Mouse (Mus musculus): ENCODE data around the gene Ccni. TPM values are rescaled to one million over a fixed set of nuclear protein-coding genes. Genes with fewer than 3 reads are reported as not detected.
A peak's percentile ranks its signal among the peaks of the same experiment; 100 is the strongest.

Ccni gene
- total and polyA plus RNA-seq, 3 experiments, result 56.5 to 166 (median 147) TPM

DNA sequence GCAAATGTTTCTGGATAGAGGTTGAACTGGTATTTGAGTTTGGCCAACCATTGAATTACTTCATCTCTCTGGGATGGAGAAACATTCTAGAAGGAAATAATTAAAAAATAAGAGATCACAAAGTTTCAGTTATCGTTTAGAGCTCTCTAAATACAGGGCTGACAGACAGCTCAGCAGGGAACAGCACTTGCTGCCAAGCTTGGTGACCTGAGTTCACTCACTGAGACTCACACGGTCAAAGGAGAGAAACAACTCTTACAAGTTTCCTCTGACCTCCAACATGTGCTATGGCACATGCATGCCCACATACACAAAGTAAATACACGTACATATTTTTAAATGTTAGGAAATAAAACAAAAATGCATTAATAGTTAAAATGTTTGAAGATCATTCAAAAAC is 16.7 kb downstream of the Ccni start:
- Histone ChIP-seq H3K36me3 (ENCODE audit: control insufficient read depth, insufficient read depth, low read length) (peaks cover 16% of the 10 kb centered on the region), H3K9ac (ENCODE audit: low read depth, low read length) (no peak overlapping the region), H3K4me3 (no peak overlapping the region), H3K27ac (peak overlapping the region; percentile 5; the same call in 1 of the 2 replicates), H3K27me3 (ENCODE audit: control insufficient read depth, insufficient read depth, low read length) (no peaks in the 10 kb centered on the region), H3K4me1 (ENCODE audit: control insufficient read depth, insufficient read depth, low read length) (no peaks in the 10 kb centered on the region; the same call in 1 of the 2 replicates), H3K79me2 (replicated peaks; ENCODE audit: control insufficient read depth, insufficient read depth, low read length) (no peaks in the 10 kb centered on the region)
- peak in 1 of 2 experiments; percentile 24 for DNase-seq
- TF ChIP-seq CTCF (IDR thresholded peaks at IDR 0.05) (no peak), POLR2A (IDR thresholded peaks at IDR 0.05; ENCODE audit: insufficient read depth, low read depth, low read length) (no peak), EP300 (IDR thresholded peaks at IDR 0.05; ENCODE audit: insufficient read depth, low read depth, low read length) (no peak)
- intact Hi-C loops (cut with DNase I), result no loop called here
- WGBS, result 35% methylated on average over 3 of the region's 3 CpGs

DNA sequence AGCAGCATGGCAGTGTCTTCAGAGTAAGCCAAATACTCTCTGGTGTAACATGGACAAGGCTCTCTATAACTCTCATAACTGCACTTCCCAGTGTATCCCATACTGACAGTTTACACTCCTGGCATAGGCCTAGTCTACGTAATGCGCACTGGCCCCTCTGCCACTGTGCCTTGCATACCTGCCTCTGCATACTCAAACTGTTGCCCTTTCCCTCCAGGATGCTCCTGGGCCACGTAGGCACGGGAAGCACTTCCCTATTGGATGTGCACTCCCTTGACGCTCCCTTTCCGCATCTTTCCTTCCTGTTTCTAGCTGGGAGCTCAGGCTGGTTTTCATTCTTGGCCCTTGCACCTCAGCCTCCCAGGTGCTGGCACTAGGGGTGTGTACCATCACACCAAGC is 21.7 kb downstream of the Ccni start:
- Histone ChIP-seq H3K79me2 (replicated peaks; ENCODE audit: control insufficient read depth, insufficient read depth, low read length) (no peaks in the 10 kb centered on the region), H3K4me1 (ENCODE audit: control insufficient read depth, insufficient read depth, low read length) (no peaks in the 10 kb centered on the region), H3K9ac (ENCODE audit: low read depth, low read length) (no peak overlapping the region), H3K27ac (no peak overlapping the region), H3K27me3 (ENCODE audit: control insufficient read depth, insufficient read depth, low read length) (no peaks in the 10 kb centered on the region), H3K4me3 (no peak overlapping the region), H3K36me3 (ENCODE audit: control insufficient read depth, insufficient read depth, low read length) (peaks cover 14% of the 10 kb centered on the region)
- no peak for TF ChIP-seq CTCF (IDR thresholded peaks at IDR 0.05)
- TF ChIP-seq EP300 (IDR thresholded peaks at IDR 0.05; ENCODE audit: insufficient read depth, low read depth, low read length), result no peak
- TF ChIP-seq POLR2A (IDR thresholded peaks at IDR 0.05; ENCODE audit: insufficient read depth, low read depth, low read length), result no peak
- peak in 1 of 2 experiments; percentile 3 for DNase-seq
- 65% methylated on average over 6 of the region's 6 CpGs for WGBS
- intact Hi-C loops (cut with DNase I), result loop anchor here (5.0 kb wide), 1 partner anchor 83 kb away; the partner anchor contains the start of gene Ccng2

DNA sequence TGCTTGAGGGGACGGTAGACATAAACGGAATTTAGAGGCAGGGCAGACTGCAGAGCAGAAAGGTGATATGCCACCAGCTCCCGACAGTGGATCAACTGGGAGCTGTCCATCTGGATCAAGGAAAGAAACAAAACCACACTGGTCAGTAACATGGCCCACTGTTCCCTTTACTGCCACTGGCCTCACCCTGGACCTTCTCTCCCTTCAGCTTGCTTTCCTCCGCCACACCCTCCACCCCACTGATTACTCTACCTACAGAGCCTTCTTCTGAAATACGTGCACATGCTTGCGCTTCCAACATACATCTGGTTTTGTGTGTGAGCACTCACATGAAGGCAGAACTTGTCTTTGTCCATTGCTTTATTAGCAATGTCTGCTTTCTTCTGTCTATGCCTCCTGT is 23.0 kb downstream of the Ccni start:
- Histone ChIP-seq H3K79me2 (replicated peaks; ENCODE audit: control insufficient read depth, insufficient read depth, low read length) (no peaks in the 10 kb centered on the region), H3K27me3 (ENCODE audit: control insufficient read depth, insufficient read depth, low read length) (no peaks in the 10 kb centered on the region), H3K27ac (no peak overlapping the region), H3K9ac (ENCODE audit: low read depth, low read length) (no peak overlapping the region), H3K36me3 (ENCODE audit: control insufficient read depth, insufficient read depth, low read length) (peaks cover 7% of the 10 kb centered on the region), H3K4me1 (ENCODE audit: control insufficient read depth, insufficient read depth, low read length) (no peaks in the 10 kb centered on the region), H3K4me3 (no peak overlapping the region)
- intact Hi-C loops (cut with DNase I), result loop anchor here (5.0 kb wide), 1 partner anchor 84 kb away; the partner anchor contains the start of gene Ccng2
- TF ChIP-seq CTCF (IDR thresholded peaks at IDR 0.05) (no peak), EP300 (IDR thresholded peaks at IDR 0.05; ENCODE audit: insufficient read depth, low read depth, low read length) (no peak), POLR2A (IDR thresholded peaks at IDR 0.05; ENCODE audit: insufficient read depth, low read depth, low read length) (no peak)
- 84% methylated on average over 6 of the region's 6 CpGs for WGBS
- peak in 1 of 2 experiments; percentile 1 for DNase-seq

DNA sequence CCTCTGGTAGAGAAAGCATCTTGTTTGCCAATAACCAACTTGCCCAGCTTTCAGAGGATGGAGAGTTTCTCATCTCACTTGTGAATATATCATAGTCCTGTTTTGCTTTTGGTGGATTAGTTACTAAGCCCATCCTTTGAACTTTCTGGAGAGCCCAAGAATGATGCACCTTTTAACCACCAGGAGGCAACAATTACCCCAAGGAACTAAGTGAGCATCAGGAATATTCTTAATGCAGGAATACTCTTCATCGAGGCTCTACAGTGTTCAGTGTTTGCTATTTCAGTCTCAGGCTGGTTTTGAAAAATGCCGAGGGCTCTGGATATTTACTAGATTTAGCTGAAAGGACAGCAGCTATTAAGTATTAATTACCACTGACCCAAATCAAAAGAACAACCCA is 26.0 kb downstream of the Ccni start:
- no peak overlapping the region for H3K4me3 ChIP-seq
- no peaks in the 10 kb centered on the region; the same call in none of the 2 replicates for H3K36me3 ChIP-seq (ENCODE audit: control insufficient read depth, insufficient read depth, low read length)
- no peaks in the 10 kb centered on the region for H3K4me1 ChIP-seq (ENCODE audit: control insufficient read depth, insufficient read depth, low read length)
- no peak overlapping the region for H3K9ac ChIP-seq (ENCODE audit: low read depth, low read length)
- DNase-seq, result no peak
- H3K79me2 ChIP-seq (replicated peaks; ENCODE audit: control insufficient read depth, insufficient read depth, low read length), result no peaks in the 10 kb centered on the region
- H3K27ac ChIP-seq, result no peak overlapping the region
- TF ChIP-seq CTCF (IDR thresholded peaks at IDR 0.05) (peak; percentile 74), EP300 (IDR thresholded peaks at IDR 0.05; ENCODE audit: insufficient read depth, low read depth, low read length) (no peak), POLR2A (IDR thresholded peaks at IDR 0.05; ENCODE audit: insufficient read depth, low read depth, low read length) (no peak)
- intact Hi-C loops (cut with DNase I), result loop anchor here (1.0 to 5.0 kb wide), 2 partner anchors 87 to 143 kb away; partner anchors contain the start of gene Ccng2
- no peaks in the 10 kb centered on the region for H3K27me3 ChIP-seq (ENCODE audit: control insufficient read depth, insufficient read depth, low read length)
- 24% methylated on average over 2 of the region's 2 CpGs for WGBS

DNA sequence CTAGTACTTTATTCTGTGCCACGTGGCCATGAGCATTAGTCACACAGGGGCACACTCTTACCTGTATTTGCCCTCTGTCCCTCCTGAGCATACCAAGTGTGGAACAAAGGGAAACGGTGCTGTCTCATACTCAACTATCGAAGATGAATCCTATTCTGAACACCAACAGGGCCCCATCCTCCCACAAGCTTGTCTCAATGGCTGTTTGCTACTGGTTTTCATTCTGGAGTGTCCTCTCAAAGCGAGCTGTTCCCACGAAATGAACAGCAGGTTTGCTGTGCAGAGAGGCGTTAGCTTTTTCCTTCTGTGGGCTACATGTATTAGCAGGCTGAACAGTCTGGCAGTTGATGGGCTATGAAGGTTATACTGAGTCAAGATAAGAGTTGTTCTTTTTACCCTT is 27.7 kb downstream of the Ccni start:
- Histone ChIP-seq H3K36me3 (ENCODE audit: control insufficient read depth, insufficient read depth, low read length) (no peaks in the 10 kb centered on the region; the same call in 1 of the 2 replicates), H3K27me3 (ENCODE audit: control insufficient read depth, insufficient read depth, low read length) (no peaks in the 10 kb centered on the region), H3K4me3 (no peak overlapping the region), H3K9ac (ENCODE audit: low read depth, low read length) (no peak overlapping the region), H3K79me2 (replicated peaks; ENCODE audit: control insufficient read depth, insufficient read depth, low read length) (no peaks in the 10 kb centered on the region), H3K4me1 (ENCODE audit: control insufficient read depth, insufficient read depth, low read length) (no peaks in the 10 kb centered on the region), H3K27ac (no peak overlapping the region)
- TF ChIP-seq POLR2A (IDR thresholded peaks at IDR 0.05; ENCODE audit: insufficient read depth, low read depth, low read length), result no peak
- no peak for TF ChIP-seq CTCF (IDR thresholded peaks at IDR 0.05)
- no peak for TF ChIP-seq EP300 (IDR thresholded peaks at IDR 0.05; ENCODE audit: insufficient read depth, low read depth, low read length)
- 72% methylated on average over 6 of the region's 6 CpGs for WGBS
- intact Hi-C loops (cut with DNase I), result no loop called here
- DNase-seq, result no peak

DNA sequence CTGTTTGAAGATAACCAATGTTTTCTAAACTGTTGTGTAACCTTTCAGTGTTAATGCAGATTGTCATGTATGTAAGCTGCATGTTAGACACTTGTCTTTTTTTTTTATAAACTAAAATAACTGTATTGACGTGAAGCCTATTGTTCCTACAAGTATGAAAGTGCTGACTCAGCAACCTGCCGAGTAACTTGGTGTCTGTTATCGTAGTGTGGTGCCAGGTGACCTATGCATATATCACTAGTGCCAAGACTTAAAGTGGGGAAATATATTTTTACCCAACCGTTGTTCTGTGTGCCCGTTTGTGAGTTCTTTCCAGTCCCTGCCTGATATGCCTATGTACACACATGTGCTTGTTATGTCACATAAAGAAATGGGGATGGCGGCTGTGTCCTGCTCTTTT is 31.6 kb downstream of the Ccni start:
- Histone ChIP-seq H3K27me3 (ENCODE audit: control insufficient read depth, insufficient read depth, low read length) (no peaks in the 10 kb centered on the region), H3K9ac (ENCODE audit: low read depth, low read length) (no peak overlapping the region), H3K4me3 (no peak overlapping the region), H3K36me3 (ENCODE audit: control insufficient read depth, insufficient read depth, low read length) (no peaks in the 10 kb centered on the region), H3K27ac (no peak overlapping the region), H3K79me2 (replicated peaks; ENCODE audit: control insufficient read depth, insufficient read depth, low read length) (no peaks in the 10 kb centered on the region), H3K4me1 (ENCODE audit: control insufficient read depth, insufficient read depth, low read length) (no peaks in the 10 kb centered on the region)
- DNase-seq, result no peak
- 75% methylated on average over 6 of the region's 6 CpGs for WGBS
- intact Hi-C loops (cut with DNase I), result no loop called here
- TF ChIP-seq EP300 (IDR thresholded peaks at IDR 0.05; ENCODE audit: insufficient read depth, low read depth, low read length) (no peak), POLR2A (IDR thresholded peaks at IDR 0.05; ENCODE audit: insufficient read depth, low read depth, low read length) (no peak), CTCF (IDR thresholded peaks at IDR 0.05) (no peak)

Data from heart, adult 2 months (tissue).